Mouse (Mus musculus) spleen, adult 2 months (tissue): ENCODE results near the gene Cuta.
A peak's percentile ranks its signal among the peaks of the same experiment; 100 is the strongest.

Source experiments
- CTCF ChIP-seq: fragments of 200-500 bp; IDR thresholded peaks from 2 replicates; pipeline ENCODE4 v1.5.1; 2011; ENCODE audit warnings: mild to moderate bottlenecking, inconsistent platforms; ENCODE audit not compliant: insufficient read depth, insufficient read length, insufficient replicate concordance; ENCODE audit errors: extremely low read depth
- POLR2A ChIP-seq: fragments of 200-500 bp; IDR thresholded peaks from 2 replicates; pipeline ENCODE4 v1.6.1; 2011; ENCODE audit warnings: low read depth, low read length, inconsistent platforms

DNA sequence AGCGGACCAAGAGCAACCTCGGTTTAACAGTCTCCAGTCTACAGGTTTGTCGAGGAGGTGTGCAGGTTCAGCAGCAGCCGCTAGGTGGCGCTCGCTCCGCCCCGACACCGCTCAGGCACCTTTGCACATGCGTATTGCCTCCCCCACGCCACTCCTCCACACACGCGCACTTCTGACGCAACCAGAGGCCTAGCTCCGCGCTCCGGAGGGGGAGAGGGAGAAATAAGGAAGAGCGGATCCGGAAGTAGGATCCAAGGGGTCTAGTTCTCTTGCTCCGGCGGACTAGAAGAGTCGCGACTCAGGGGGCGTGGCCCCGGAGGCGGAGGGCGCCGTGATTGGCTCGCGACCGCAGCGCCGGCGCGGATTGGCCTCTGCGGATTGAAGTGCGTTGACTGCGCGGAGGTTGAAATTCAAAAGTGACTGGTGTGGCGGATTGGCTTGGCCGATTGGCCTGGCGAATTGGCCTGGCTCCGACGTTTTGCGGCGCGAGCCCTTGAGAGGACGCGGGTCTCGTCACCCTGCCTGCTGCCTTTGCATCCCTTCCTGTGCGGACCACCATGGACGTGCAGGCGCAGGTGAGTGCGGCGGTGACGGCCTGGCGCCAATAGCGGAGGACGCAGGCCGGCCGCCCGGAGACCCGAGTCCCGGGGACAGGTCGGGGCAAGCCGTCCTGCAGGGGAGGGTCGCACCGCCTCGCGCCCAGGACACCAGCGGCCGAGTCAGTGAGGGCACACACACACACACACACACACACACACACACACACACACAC is 22.5 kb downstream of the Cuta start, which contains the start of gene Kifc5b:
- TF ChIP-seq CTCF (peak; percentile 99), POLR2A (no peak)
